Mouse (Mus musculus) stomach, embryonic 16.5 days (tissue): ENCODE measurements at regions not wholly inside any gene's neighbourhood (a gene's known extent, or its start where the extent isn't known, plus 50 kb on each side); places are given as distances from the start of the nearest gene placed in this dataset.

Experiments
- ATAC-seq: fragments of 200-750 bp; cut with Nextera tagmentation; 2 replicates; pipeline ENCODE4 v1.8.0; 2017; ENCODE audit warnings: moderate number of reproducible peaks, moderate TSS enrichment; ENCODE audit not compliant: insufficient read depth, low FRiP score
- H3K27ac ChIP-seq: fragments of 300-500 bp; sonication (generic); 2 replicates; pipeline ENCODE4 v1.5.1; 2014; ENCODE audit warnings: low read length
- H3K27me3 ChIP-seq: fragments of 300-500 bp; sonication (generic); 2 replicates; pipeline ENCODE4 v1.6.1; 2014; ENCODE audit warnings: low read length, control low read depth, mixed read lengths; ENCODE audit not compliant: control insufficient read depth, insufficient read depth
- H3K36me3 ChIP-seq: fragments of 300-500 bp; sonication (generic); 2 replicates; pipeline ENCODE4 v1.6.1; 2014; ENCODE audit warnings: low read length; ENCODE audit not compliant: control insufficient read depth, insufficient read depth
- H3K4me1 ChIP-seq: fragments of 300-500 bp; sonication (generic); 2 replicates; pipeline ENCODE4 v1.6.1; 2014; ENCODE audit warnings: low read length, control low read depth, mixed read lengths; ENCODE audit not compliant: control insufficient read depth, insufficient read depth
- H3K4me2 ChIP-seq: fragments of 300-500 bp; sonication (generic); 2 replicates; pipeline ENCODE4 v1.6.1; 2014; ENCODE audit warnings: low read depth, low read length, mixed read lengths
- H3K4me3 ChIP-seq: fragments of 300-500 bp; sonication (generic); replicated peaks from 2 replicates; pipeline ENCODE4 v1.5.1; 2014; ENCODE audit warnings: mild to moderate bottlenecking, low read length
- H3K9ac ChIP-seq: fragments of 300-500 bp; sonication (generic); 2 replicates; pipeline ENCODE4 v1.6.1; 2014; ENCODE audit warnings: low read length
- H3K9me3 ChIP-seq: fragments of 300-500 bp; sonication (generic); replicated peaks from 2 replicates; pipeline ENCODE4 v1.6.1; 2016; ENCODE audit warnings: low read length, control low read depth; ENCODE audit not compliant: control insufficient read depth
- WGBS: fragments of 180-500 bp; shearing (Covaris S2); extraction: QIAGEN DNeasy Blood & Tissue Kit; methylation state at CpG from one replicate; pipeline ENCODE4 v1.1.7; 2014; 5-methylcytosine and 5-hydroxymethylcytosine counted together

- Histone ChIP-seq H3K4me2 (no peak overlapping the region), H3K27ac (no peak overlapping the region), H3K9ac (no peak overlapping the region), H3K9me3 (no peaks in the 10 kb centered on the region), H3K36me3 (no peaks in the 10 kb centered on the region), H3K4me3 (no peak overlapping the region), H3K4me1 (no peaks in the 10 kb centered on the region), H3K27me3 (no peaks in the 10 kb centered on the region)
- no peak for ATAC-seq
- WGBS: 64% methylated on average over 4 of the region's 4 CpGs
Measured at GRCm38 (mm10) chr8:115515647-115516046, 191.9 kb downstream of the Maf start.

DNA sequence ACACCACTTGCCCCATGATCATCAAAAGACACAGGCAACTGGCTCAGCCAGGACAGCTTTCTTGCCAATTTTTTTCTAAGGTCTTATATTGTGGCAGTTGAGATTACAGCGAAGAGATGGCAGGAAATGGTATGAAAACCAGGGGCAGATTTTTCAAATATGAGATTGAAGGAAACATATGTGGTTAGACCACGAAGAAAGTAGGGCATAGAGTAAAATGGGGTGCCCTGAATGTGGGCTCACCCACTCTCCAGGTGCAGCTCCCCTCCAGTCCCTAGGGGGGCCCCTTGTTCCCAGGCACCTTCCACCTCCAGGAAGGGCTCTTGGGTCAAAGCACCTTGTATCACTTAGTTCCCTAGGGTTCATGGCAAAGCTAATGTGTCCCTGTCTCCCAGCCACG, 193.1 kb downstream of the Maf start:
- H3K27me3 ChIP-seq: no peaks in the 10 kb centered on the region
- H3K27ac ChIP-seq: no peak overlapping the region
- H3K36me3 ChIP-seq: no peaks in the 10 kb centered on the region
- ATAC-seq: no peak
- H3K4me3 ChIP-seq: no peak overlapping the region
- H3K9me3 ChIP-seq: no peaks in the 10 kb centered on the region
- no peaks in the 10 kb centered on the region for H3K4me1 ChIP-seq
- no peak overlapping the region for H3K4me2 ChIP-seq
- H3K9ac ChIP-seq: no peak overlapping the region
- 70% methylated on average over 3 of the region's 3 CpGs for WGBS

- Histone ChIP-seq H3K27me3 (no peaks in the 10 kb centered on the region), H3K27ac (no peak overlapping the region), H3K4me2 (no peak overlapping the region), H3K4me3 (no peak overlapping the region), H3K36me3 (no peaks in the 10 kb centered on the region), H3K9ac (no peak overlapping the region), H3K4me1 (no peaks in the 10 kb centered on the region), H3K9me3 (no peaks in the 10 kb centered on the region)
- WGBS: 88% methylated on average over 4 of the region's 4 CpGs
- no peak for ATAC-seq
Measured at GRCm38 (mm10) chr8:115507180-115507579, 200.4 kb downstream of the Maf start.

GRCm38 (mm10) chr8:115506741-115507140, 200.9 kb downstream of the Maf start:
- no peak for ATAC-seq
- Histone ChIP-seq H3K27ac (no peak overlapping the region), H3K4me1 (no peaks in the 10 kb centered on the region), H3K4me2 (no peak overlapping the region), H3K27me3 (no peaks in the 10 kb centered on the region), H3K9me3 (no peaks in the 10 kb centered on the region), H3K9ac (no peak overlapping the region), H3K36me3 (no peaks in the 10 kb centered on the region), H3K4me3 (no peak overlapping the region)
- 58% methylated on average over 10 of the region's 10 CpGs for WGBS

DNA sequence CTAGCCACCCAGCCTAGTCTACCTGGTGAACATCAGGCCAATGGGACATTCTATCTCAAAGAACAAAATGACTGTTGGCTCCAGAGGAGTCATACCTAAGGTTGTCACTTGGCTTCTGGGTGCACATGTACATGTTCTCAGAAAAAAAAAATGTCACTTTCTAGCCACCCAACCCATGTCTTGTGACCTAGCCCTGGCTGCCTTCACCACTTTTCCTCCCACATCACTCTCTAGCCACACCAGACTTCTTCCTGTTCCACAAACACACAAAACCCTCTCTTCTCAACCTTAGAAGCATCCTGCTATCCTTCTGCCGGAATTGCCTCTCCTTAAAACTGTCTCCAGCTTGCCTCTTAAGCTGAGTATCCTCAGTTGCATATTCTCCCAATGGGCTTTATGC, 211.6 kb downstream of the Maf start:
- 82% methylated on average over 1 of the region's 1 CpGs for WGBS
- ATAC-seq: no peak
- no peak overlapping the region for H3K4me2 ChIP-seq

DNA sequence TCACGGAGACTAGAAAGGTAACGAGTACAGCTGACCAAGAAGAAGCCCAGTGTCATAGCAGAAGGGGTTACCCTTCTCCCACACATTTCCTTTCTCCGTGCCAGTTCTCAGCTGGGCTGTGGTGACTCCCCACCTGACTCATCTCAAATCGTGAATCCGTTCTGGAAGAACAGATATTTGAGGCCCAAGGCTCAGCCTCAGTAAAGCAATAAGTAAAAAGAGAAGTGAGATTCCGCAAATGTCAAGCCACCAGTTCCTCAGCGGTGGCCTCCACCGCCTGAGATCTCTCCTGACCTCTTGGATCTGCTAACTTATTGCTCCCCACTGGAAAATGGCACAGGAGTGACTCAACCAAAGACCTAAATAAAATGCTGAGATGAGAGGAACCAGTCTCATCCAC, 213.2 kb downstream of the Maf start:
- Histone ChIP-seq H3K9ac (no peak overlapping the region), H3K27ac (no peak overlapping the region), H3K4me3 (no peak overlapping the region), H3K9me3 (no peaks in the 10 kb centered on the region), H3K36me3 (no peaks in the 10 kb centered on the region), H3K27me3 (no peaks in the 10 kb centered on the region), H3K4me2 (no peak overlapping the region), H3K4me1 (no peaks in the 10 kb centered on the region)
- WGBS: 82% methylated on average over 8 of the region's 8 CpGs
- ATAC-seq: no peak

More for the DNA sequence above, 211.6 kb downstream of the Maf start:
- Histone ChIP-seq H3K27ac (no peak overlapping the region), H3K9ac (no peak overlapping the region), H3K36me3 (no peaks in the 10 kb centered on the region), H3K4me1 (no peaks in the 10 kb centered on the region), H3K9me3 (no peaks in the 10 kb centered on the region), H3K4me3 (no peak overlapping the region), H3K27me3 (no peaks in the 10 kb centered on the region)

DNA sequence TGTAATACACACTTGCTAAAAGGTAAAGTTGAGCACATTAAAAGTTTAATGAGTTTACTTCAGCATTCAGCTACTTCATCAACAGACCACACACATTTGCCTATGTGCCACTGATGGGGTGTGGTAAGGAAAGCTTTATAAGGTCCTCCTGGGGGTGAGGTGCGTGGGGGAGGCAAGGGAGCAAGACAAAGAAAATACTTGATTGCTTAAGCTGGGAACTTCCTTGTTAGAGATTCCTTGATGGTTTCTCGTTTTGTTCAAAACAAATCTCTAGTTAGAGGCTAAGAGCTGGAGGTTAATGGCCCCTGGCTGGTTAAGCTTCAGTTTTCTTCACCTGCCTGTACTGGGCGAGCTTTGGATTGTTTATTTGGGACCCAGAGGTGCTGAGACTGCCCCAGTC, 220.7 kb downstream of the Maf start:
- 20% methylated on average over 3 of the region's 3 CpGs for WGBS

DNA sequence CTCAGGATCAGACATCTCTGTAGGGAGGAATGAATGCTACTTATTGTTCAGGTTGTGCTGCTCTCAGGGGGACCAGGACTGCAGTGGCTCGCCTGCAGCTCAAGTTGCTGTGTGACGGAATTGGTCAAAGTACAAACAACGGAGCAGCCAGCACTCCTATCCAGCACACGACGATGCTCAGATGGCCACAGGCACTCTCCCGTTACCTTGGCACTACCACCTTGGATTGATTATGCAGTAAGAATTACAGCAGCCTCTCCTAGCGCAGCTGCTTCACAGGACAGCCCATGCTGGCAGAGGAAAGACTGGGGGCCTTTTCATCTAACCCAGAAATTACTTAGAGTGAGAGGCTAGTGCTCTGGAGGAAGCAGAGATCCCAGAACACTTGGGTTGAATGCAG, 226.5 kb downstream of the Maf start:
- no peaks in the 10 kb centered on the region for H3K36me3 ChIP-seq
- H3K4me2 ChIP-seq: no peak overlapping the region
- H3K4me3 ChIP-seq: no peak overlapping the region
- H3K9me3 ChIP-seq: no peaks in the 10 kb centered on the region
- H3K27me3 ChIP-seq: no peaks in the 10 kb centered on the region
- no peak overlapping the region for H3K27ac ChIP-seq
- no peaks in the 10 kb centered on the region for H3K4me1 ChIP-seq
- no peak overlapping the region for H3K9ac ChIP-seq
- WGBS: 58% methylated on average over 7 of the region's 7 CpGs
- ATAC-seq: no peak

More for the DNA sequence above, 220.7 kb downstream of the Maf start:
- Histone ChIP-seq H3K4me1 (0 out of 2 replicates have a peak, but pooled peaks cover 5% of the 10 kb centered on the region), H3K9ac (no peak overlapping the region), H3K36me3 (no peaks in the 10 kb centered on the region), H3K9me3 (no peaks in the 10 kb centered on the region), H3K4me3 (no peak overlapping the region), H3K27me3 (no peaks in the 10 kb centered on the region), H3K27ac (no peak overlapping the region), H3K4me2 (no peak overlapping the region)
- ATAC-seq: no peak

- Histone ChIP-seq H3K9me3 (no peaks in the 10 kb centered on the region), H3K36me3 (no peaks in the 10 kb centered on the region), H3K4me2 (no peak overlapping the region), H3K4me1 (no peaks in the 10 kb centered on the region), H3K9ac (no peak overlapping the region), H3K27me3 (no peaks in the 10 kb centered on the region), H3K27ac (peak overlapping the region; percentile 15; the same call in 1 of the 2 replicates), H3K4me3 (no peak overlapping the region)
- WGBS: 68% methylated on average over 11 of the region's 11 CpGs
- ATAC-seq: peak; percentile 33; the same call in 1 of the 2 replicates
Measured at GRCm38 (mm10) chr8:115478406-115479060, 229.1 kb downstream of the Maf start.
